ENCODE assay signal across 23 mouse cellular contexts in the genomic region with DNA sequence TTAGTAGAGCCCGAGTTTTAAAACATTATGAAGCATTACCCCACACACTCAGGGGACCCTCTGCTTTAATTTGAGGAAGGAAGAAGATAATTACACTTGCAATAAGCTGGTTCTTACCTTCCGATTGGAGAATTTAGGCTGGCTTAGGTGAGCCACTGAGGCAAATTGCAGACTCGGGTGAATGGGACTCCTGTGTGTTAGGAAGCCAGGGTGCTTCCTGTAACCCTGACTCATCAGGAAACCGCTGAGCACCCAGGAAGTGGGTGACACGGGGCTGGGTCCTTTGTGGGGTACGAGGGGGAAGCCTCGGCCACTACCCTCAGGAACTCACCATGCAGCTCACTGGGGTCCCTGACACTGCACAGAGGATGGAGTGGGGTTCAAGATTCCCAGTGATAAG. TPM values are rescaled to one million over a fixed set of nuclear protein-coding genes. Genes with fewer than 3 reads are reported as not detected.
DNase-seq lines count a peak whose midpoint lies in the region; ATAC-seq and TF ChIP-seq lines count a peak whose summit lies in the region.
"Had no signal": no experiment of that assay in that cellular context is flagged by ENCODE, and none has a peak within 500 bp of the region (broad histone marks: within the 10 kb centered on the region; RNA-seq: fewer than 3 reads in every experiment).

No protein-coding gene starts in this region.

- TF ChIP-seq CTCF in bone marrow, adult 2 months (IDR thresholded peaks at IDR 0.05; ENCODE audit: control insufficient read depth, insufficient read depth, low read length), result no peak

- peaks cover 4% of the 10 kb centered on the region; the same call in 1 of the 2 replicates for H3K4me1 ChIP-seq in bone marrow, adult 2 months (ENCODE audit: control insufficient read depth, insufficient read depth, low read length)
- peaks cover 59% of the 10 kb centered on the region for H3K4me1 ChIP-seq in megakaryocyte, embryonic 14.5 days
- peaks cover 9% of the 10 kb centered on the region for H3K4me1 ChIP-seq in heart, embryonic 11.5 days (ENCODE audit: control insufficient read depth, insufficient read depth, low read length)

- H3K27ac ChIP-seq in bone marrow, adult 2 months (ENCODE audit: control insufficient read depth, insufficient read depth, low read depth, low read length, poor library complexity), result peak overlapping the region; percentile 9; the same call in 1 of the 2 replicates
- no peak overlapping the region for H3K27ac ChIP-seq in heart, embryonic 11.5 days (ENCODE audit: low read depth, low read length)
- H3K27ac ChIP-seq: embryonic facial prominence, embryonic 13.5 days; heart, embryonic 10.5 days; hindbrain, embryonic 14.5 days; liver, embryonic 15.5 days; midbrain, embryonic 15.5 days had no signal

- no peak overlapping the region for H3K9ac ChIP-seq in heart, embryonic 11.5 days (ENCODE audit: low read depth, low read length)
- H3K9ac ChIP-seq: embryonic facial prominence, embryonic 13.5 days; hindbrain, embryonic 14.5 days; liver, embryonic 15.5 days; midbrain, embryonic 15.5 days had no signal

- no peak overlapping the region for H3K4me3 ChIP-seq in bone marrow, adult 2 months (replicated peaks; ENCODE audit: control insufficient read depth, low read depth, low read length)
- H3K4me3 ChIP-seq in megakaryocyte, embryonic 14.5 days (replicated peaks), result peak overlapping the region; percentile 73
- no peak overlapping the region for H3K4me3 ChIP-seq in heart, embryonic 11.5 days (ENCODE audit: low read depth, low read length)
- H3K4me3 ChIP-seq: embryonic facial prominence, embryonic 13.5 days; heart, embryonic 10.5 days; liver, embryonic 15.5 days; midbrain, embryonic 15.5 days; myocyte had no signal

- peak; percentile 71 for DNase-seq in CD4-positive, CD25-positive, alpha-beta regulatory T cell, adult 2 months (ENCODE audit: low read depth, low spot score)
- peak; percentile 78 for DNase-seq in thymus, postnatal 0 days (ENCODE audit: low spot score)
- DNase-seq in heart, postnatal 4 days, result no peak
- no peak for DNase-seq in embryo, embryonic 11 days
- DNase-seq: adrenal gland, postnatal 25 days; cerebellum, adult 9-11 months; gastrocnemius, postnatal 36 days; heart, postnatal 10 days; right cerebral cortex, postnatal 4 days had no signal

- ATAC-seq in heart, embryonic 11.5 days (replicated peaks; ENCODE audit: insufficient number of reproducible peaks, low FRiP score, low TSS enrichment), result no peak
- no peak for ATAC-seq in cerebellum, adult (ENCODE audit: insufficient number of reproducible peaks, low FRiP score, low TSS enrichment)
- ATAC-seq: forebrain, embryonic 16.5 days; intestine, embryonic 16.5 days; lung, postnatal 0 days; midbrain, embryonic 15.5 days; Patski had no signal

- TF ChIP-seq POLR2A in bone marrow, adult 2 months (IDR thresholded peaks at IDR 0.05; ENCODE audit: borderline replicate concordance, control insufficient read depth, low read depth, low read length), result no peak

- peaks cover 55% of the 10 kb centered on the region for H3K36me3 ChIP-seq in megakaryocyte, embryonic 14.5 days (replicated peaks; ENCODE audit: low read length)
- no peaks in the 10 kb centered on the region for H3K36me3 ChIP-seq in heart, embryonic 11.5 days (ENCODE audit: control insufficient read depth, insufficient read depth, low read length)
- H3K36me3 ChIP-seq: midbrain, embryonic 15.5 days had no signal

- no peak overlapping the region for H3K4me2 ChIP-seq in heart, embryonic 11.5 days
- H3K4me2 ChIP-seq: embryonic facial prominence, embryonic 13.5 days; hindbrain, embryonic 14.5 days; liver, embryonic 15.5 days; midbrain, embryonic 15.5 days had no signal

- H3K27me3 ChIP-seq in megakaryocyte, embryonic 14.5 days (replicated peaks), result no peaks in the 10 kb centered on the region
- no peaks in the 10 kb centered on the region for H3K27me3 ChIP-seq in heart, embryonic 11.5 days (ENCODE audit: control insufficient read depth, insufficient read depth, low read length)
- H3K27me3 ChIP-seq: liver, embryonic 15.5 days; midbrain, embryonic 15.5 days; Patski had no signal

- WGBS in bone marrow, adult 2 months, result 12% methylated on average over 7 of the region's 7 CpGs
- 78% methylated on average over 7 of the region's 7 CpGs for WGBS in heart, embryonic 11.5 days (ENCODE audit: insufficient replicate concordance)

- no peaks in the 10 kb centered on the region for H3K9me3 ChIP-seq in megakaryocyte, embryonic 14.5 days
- no peaks in the 10 kb centered on the region for H3K9me3 ChIP-seq in heart, embryonic 11.5 days (replicated peaks; ENCODE audit: control insufficient read depth, low read length)
- H3K9me3 ChIP-seq: embryonic facial prominence, embryonic 13.5 days; heart, embryonic 10.5 days; liver, embryonic 15.5 days; midbrain, embryonic 15.5 days had no signal

RNA-seq across cellular contexts. Expression of gene Atxn7l1, which starts 12.9 kb away (rescaled TPM):
- 34.4 and 52.4 TPM in 2 replicates for polyA plus RNA-seq in bone marrow, adult 2 months (2011; ENCODE audit: insufficient read depth, insufficient read length, low replicate concordance, missing spikeins)
- polyA plus RNA-seq in megakaryocyte, embryonic 14.5 days (2012; ENCODE audit: insufficient read depth, low replicate concordance), result 22.5 and 39.3 TPM in 2 replicates
- 27.3 and 34.3 TPM in 2 replicates for polyA plus RNA-seq in thymus, postnatal 0 days (2015; fragmentation: Nextera tagmentation; extraction: Ambion mirVana)
- polyA plus RNA-seq in heart, embryonic 11.5 days (2014; fragmentation: Nextera tagmentation; extraction: Ambion mirVana), result 15.6 and 18.7 TPM in 2 replicates
- total RNA-seq in heart, postnatal 4 days (2021), result 10 to 100 TPM; 16.8 to 17.5 TPM

Comparison
In these comparisons a context has a peak if more than half of its experiments do, and no peak if none do; other contexts are left out.
1. DNase-seq: peak in CD4-positive, CD25-positive, alpha-beta regulatory T cell, adult 2 months (single experiment) and thymus, postnatal 0 days (single experiment); none in heart, postnatal 4 days (single experiment) and embryo, embryonic 11 days (single experiment).